Mouse (Mus musculus): ENCODE results near the gene Bpifc. TPM values are rescaled to one million over a fixed set of nuclear protein-coding genes. Genes with fewer than 3 reads are reported as not detected.

Bpifc gene
- polyA plus RNA-seq (2021): 0.03 TPM

DNA sequence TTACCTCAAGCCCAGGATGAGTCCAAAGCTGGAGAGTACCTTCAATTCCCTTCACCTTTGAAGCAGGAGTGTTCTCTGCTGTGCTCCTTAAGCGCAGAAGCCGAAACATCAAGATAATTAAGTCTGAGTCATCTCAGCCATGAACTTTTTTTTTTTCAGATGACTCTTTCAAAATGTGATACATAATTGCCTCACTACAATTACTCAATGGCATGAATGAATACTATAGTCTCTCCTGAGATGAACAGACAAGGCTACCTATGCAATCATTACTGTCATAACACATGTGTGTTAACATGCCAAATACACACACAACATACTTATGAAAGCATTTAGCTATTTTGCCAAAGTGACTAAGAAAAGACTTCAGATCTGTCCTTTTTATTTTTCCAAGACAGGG, at the start of gene Bpifc:
Gene Bpifc, minus strand, starts transcription at position 115 of the 400 bp plus-strand sequence.
- ATAC-seq (no peak), DNase-seq (ENCODE audit: low read depth, low spot score) (no peak)
- TF ChIP-seq CTCF (IDR thresholded peaks at IDR 0.05): no peak
- ChIA-PET CTCF (interaction anchor here (1.0 kb wide), 1 partner anchor 84 kb away, joined by 5 read pairs; the partner anchor contains the start of gene Ascl4), POLR2A (no interaction called here)
- in situ Hi-C loops (cut with MboI; ENCODE audit: low pct_unique_long_range_greater_than_20kb): no loop called here
- H3K27me3 ChIP-seq: no peaks in the 10 kb centered on the region

DNA sequence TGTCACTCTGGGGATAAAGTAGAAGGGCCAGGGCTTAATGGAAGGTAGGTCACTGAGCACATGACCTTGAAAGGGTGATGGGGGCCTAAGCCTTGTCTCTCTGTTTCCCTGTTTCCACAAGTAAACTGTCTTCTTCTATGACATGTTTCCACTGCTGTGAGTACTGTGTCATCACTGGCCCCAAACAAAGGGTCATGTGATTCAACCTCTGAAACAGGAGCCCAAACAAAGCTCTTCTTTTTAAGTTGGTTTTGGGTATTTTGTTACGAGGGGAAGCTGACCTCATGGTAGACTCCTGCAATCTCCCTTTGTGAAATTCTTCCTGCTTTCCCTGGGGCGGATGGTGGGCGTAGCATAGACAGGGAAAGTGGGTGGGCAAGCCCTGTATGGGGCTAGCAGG, 48.6 kb upstream of the Bpifc start:
- no peak for DNase-seq (ENCODE audit: low read depth, low spot score)
- in situ Hi-C loops (cut with MboI; ENCODE audit: low pct_unique_long_range_greater_than_20kb): no loop called here

DNA sequence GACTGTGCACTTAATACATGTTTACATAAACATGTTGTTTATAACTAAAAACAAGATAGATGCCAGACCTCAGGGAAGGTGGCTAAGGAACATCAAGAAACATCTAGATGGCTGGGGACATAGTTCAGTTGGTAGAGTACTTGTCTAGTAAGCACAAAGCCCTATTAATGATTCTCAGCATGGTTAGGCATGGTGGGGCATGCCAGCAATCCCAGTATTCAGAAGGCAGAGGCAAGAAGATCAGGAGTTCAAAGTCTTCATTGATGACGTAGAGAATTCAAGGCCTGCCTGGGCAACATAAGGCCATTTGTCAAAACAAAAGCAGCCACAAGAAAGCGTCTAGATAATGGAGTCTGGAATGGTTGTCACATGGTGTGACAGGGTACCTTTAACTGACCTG, 46.0 kb upstream of the Bpifc start:
- TF ChIP-seq CTCF (IDR thresholded peaks at IDR 0.05): no peak
- ATAC-seq (no peak), DNase-seq (ENCODE audit: low read depth, low spot score) (no peak)
- H3K27me3 ChIP-seq: no peaks in the 10 kb centered on the region
- POLR2A ChIA-PET: no interaction called here
- in situ Hi-C loops (cut with MboI; ENCODE audit: low pct_unique_long_range_greater_than_20kb): loop anchor here (5.0 kb wide), 1 partner anchor 85 kb away; no protein-coding TSS in a partner anchor
- CTCF ChIA-PET: interaction anchor here (1.0 kb wide), 1 partner anchor 35 kb away, joined by 3 read pairs; no protein-coding TSS in a partner anchor

More for the DNA sequence above, 48.6 kb upstream of the Bpifc start:
- TF ChIP-seq CTCF (IDR thresholded peaks at IDR 0.05): no peak
- POLR2A ChIA-PET: no interaction called here
- CTCF ChIA-PET: interaction anchor here (1.0 to 1.4 kb wide), 4 partner anchors 28 to 403 kb away, joined by 3 to 4 read pairs (median 4); partner anchors contain the start of gene Fbxo7
- ATAC-seq: no peak
- no peaks in the 10 kb centered on the region for H3K27me3 ChIP-seq

DNA sequence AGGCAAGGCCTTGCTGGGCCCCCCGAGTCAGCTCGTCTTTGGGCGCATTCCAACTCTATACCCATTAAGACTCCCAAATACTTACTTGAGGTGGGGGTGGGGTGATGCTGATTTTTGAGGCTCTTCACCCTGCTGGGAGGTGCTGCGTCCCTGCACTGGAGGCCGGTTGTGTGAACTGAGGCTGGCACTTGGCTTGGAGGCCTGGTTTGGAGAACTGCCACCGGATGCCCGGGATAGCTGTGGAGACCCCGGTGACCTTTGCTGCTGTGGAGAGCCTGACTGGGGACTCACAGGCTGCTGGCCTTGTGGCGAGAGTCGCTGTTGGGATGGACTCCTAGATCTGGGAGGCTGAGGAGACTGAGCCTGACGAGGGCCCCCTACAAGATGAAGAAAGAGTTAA, 45.6 kb upstream of the Bpifc start:
- DNase-seq (ENCODE audit: low read depth, low spot score): no peak
- no peaks in the 10 kb centered on the region for H3K27me3 ChIP-seq
- no peak for TF ChIP-seq CTCF (IDR thresholded peaks at IDR 0.05)
- POLR2A ChIA-PET: interaction anchor here (0.7 kb wide), 1 partner anchor 15 kb away, joined by 5 read pairs; no protein-coding TSS in a partner anchor
- ATAC-seq: no peak
- CTCF ChIA-PET: no interaction called here
- in situ Hi-C loops (cut with MboI; ENCODE audit: low pct_unique_long_range_greater_than_20kb): loop anchor here (5.0 kb wide), 1 partner anchor 85 kb away; no protein-coding TSS in a partner anchor

DNA sequence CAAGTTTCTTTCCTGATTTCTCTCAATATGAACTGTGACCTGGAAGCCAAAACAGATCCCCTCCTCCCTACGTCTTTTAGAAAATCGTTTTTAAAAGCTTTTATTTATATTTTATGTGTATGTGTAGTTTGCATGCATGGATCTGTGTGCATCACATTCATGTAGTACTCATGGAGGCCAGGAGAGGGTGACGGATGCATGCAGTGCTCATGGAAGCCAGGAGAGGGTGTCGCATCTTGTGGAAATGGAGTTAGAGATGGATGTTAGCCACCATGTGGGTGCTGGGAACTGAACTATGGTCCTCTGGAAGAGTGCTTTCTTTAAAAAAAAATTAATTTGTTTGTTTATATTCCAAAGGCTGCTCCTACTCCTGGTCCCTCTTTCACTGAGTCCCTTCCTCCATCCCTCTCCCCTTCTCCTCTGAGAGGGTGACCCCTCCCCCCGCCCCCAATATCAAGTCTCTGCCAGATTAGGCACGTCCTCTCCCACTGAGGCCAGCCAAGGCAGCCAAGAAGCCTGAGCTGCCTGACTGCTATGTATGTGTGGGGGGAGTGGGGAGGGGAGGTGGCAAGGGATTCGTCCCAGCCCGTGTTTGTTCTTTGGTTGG, 44.7 kb upstream of the Bpifc start:
- no peaks in the 10 kb centered on the region for H3K27me3 ChIP-seq
- ChIA-PET POLR2A (interaction anchor here (0.7 to 1.1 kb wide), 3 partner anchors 14 to 246 kb away, joined by 3 to 5 read pairs (median 3); no protein-coding TSS in a partner anchor), CTCF (interaction anchor here (1.6 kb wide), 1 partner anchor 9 kb away, joined by 5 read pairs; no protein-coding TSS in a partner anchor)
- peak; percentile 55 for TF ChIP-seq CTCF (IDR thresholded peaks at IDR 0.05)
- no peak for ATAC-seq
- in situ Hi-C loops (cut with MboI; ENCODE audit: low pct_unique_long_range_greater_than_20kb): loop anchor here (5.0 kb wide), 1 partner anchor 84 kb away; no protein-coding TSS in a partner anchor
- no peak for DNase-seq (ENCODE audit: low read depth, low spot score)

DNA sequence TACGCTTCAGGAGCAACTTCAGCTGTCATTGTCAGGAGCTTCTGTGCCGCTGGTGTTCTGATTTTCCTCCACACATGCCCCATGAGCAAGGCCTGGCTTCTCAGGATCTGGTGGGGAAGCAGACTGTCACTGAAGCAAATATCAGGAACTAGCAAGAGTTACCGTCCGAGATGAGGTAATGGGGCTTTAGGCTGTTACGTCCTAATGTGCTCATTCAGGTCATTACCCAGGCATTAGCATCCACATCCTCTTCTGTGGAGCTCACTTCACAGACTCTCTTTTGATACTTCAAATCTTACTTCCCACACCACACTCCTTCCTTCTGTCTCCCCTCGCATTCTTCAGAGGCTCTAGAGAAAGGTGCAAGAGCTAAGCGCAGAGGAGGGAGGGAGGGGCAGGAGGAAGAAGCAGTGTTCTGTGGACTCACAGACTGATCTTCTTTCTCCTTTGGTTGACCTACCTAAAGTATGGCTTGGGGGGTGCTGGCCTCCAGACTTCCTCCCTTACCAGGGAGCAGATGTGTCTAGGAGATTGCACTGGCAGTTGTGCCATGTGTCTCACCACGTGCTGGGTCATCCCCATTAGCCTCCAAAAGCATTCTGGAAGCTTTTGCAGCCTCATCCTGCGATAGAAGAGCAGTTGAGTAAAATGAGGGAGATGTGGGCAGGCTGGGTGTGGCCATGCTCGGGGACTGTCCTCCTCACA, 41.3 kb upstream of the Bpifc start:
- ChIA-PET CTCF (interaction anchor here (1.2 to 1.4 kb wide), 2 partner anchors 9 to 31 kb away, joined by 3 to 6 read pairs; partner anchors contain the start of gene Fbxo7), POLR2A (interaction anchor here (0.6 to 1.0 kb wide), 2 partner anchors 15 to 25 kb away, joined by 3 read pairs; no protein-coding TSS in a partner anchor)
- TF ChIP-seq CTCF (IDR thresholded peaks at IDR 0.05): no peak
- no peak for ATAC-seq
- DNase-seq (ENCODE audit: low read depth, low spot score): no peak
- no peaks in the 10 kb centered on the region for H3K27me3 ChIP-seq
- in situ Hi-C loops (cut with MboI; ENCODE audit: low pct_unique_long_range_greater_than_20kb): no loop called here

DNA sequence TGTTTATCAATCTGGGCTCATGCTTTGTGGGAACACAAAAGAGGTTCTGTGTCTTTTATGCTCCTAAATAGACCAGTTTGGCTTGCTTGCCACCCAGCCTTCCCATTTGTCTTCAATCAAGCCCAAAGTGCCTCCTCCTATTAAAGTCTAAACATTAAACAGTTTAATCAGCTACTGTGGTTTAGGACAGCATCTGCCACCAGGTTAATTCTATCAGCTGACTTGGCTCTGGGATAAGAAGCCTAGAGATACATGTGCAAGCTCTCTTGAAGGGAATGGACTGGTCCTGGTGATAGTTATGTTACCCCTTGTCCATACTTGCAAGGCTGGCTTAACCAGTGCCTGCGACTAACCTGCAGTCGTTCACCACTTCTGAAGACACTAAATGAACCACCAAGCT, 38.8 kb upstream of the Bpifc start:
- H3K27me3 ChIP-seq: no peaks in the 10 kb centered on the region
- in situ Hi-C loops (cut with MboI; ENCODE audit: low pct_unique_long_range_greater_than_20kb): no loop called here
- DNase-seq (ENCODE audit: low read depth, low spot score): no peak
- TF ChIP-seq CTCF (IDR thresholded peaks at IDR 0.05): no peak
- CTCF ChIA-PET: interaction anchor here (1.4 to 1.5 kb wide), 2 partner anchors 9 to 28 kb away, joined by 3 to 4 read pairs; no protein-coding TSS in a partner anchor
- no peak for ATAC-seq
- POLR2A ChIA-PET: no interaction called here

DNA sequence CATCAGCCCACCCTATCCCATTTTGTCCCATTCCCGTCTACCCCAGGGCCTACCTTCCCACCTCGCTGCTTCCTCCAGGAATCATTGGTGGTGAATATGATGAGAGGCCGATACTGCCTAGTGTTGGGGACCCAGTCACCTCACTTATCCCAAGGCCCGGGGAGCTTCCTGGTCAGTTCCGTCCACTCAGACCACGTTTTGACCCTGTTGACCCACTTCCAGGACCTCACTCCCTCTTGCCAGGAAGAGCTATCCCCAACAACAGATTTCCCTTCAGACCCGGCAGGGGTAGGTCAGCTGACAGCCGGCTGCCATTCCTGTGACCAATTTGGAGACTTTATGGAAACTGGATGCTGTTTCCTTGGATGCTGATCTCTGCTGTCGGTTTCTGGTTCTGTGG, 36.1 kb upstream of the Bpifc start:
- DNase-seq (ENCODE audit: low read depth, low spot score): no peak
- no peak for TF ChIP-seq CTCF (IDR thresholded peaks at IDR 0.05)
- POLR2A ChIA-PET: no interaction called here
- no peaks in the 10 kb centered on the region for H3K27me3 ChIP-seq
- CTCF ChIA-PET: no interaction called here
- in situ Hi-C loops (cut with MboI; ENCODE audit: low pct_unique_long_range_greater_than_20kb): no loop called here
- ATAC-seq: no peak

DNA sequence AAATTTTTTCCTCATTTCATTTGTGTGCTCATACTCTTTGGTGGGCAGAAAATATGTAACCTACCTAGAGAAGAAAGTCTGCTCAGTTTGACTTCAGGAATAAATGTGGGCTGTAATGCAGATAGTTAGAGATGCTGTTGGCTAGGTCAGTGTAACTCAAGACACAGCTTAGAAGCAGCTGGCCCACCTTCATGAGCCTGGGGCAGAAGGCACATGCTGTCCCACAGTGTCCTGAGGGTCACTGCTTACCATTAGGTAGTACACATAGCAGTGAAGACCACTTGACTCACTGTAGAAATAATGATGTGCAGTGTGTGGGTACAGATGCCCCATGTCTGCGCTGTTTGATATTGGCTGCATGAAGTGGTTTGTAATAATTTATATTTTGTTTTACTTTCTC, 34.7 kb upstream of the Bpifc start:
- in situ Hi-C loops (cut with MboI; ENCODE audit: low pct_unique_long_range_greater_than_20kb): no loop called here
- ChIA-PET CTCF (interaction anchor here (2.3 kb wide), 1 partner anchor 24 kb away, joined by 9 read pairs; the partner anchor contains the start of gene Fbxo7), POLR2A (interaction anchor here (0.6 kb wide), 1 partner anchor 935 kb away, joined by 4 read pairs; no protein-coding TSS in a partner anchor)
- H3K27me3 ChIP-seq: no peaks in the 10 kb centered on the region
- DNase-seq (ENCODE audit: low read depth, low spot score) (no peak), ATAC-seq (no peak)
- TF ChIP-seq CTCF (IDR thresholded peaks at IDR 0.05): no peak

DNA sequence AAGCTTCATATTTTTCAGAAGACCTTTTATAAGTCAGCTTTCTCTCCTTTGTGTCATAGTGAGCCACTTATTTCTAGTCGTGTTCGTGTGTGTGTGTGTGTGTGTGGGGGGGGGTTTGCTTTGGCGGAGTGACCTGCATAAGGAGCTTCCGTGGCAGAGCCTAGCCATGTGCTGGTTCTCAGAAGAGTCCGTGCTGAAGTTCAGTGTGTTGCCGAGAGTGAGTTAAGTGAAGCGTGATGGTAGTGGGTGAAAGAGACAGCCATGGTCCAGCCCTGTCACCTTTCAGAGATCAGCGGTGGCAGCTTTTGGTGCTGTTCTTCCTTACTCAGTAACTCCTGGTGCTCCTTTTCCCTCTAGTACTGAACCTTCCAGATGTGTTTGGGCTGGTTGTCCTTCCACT, 32.4 kb upstream of the Bpifc start:
- POLR2A ChIA-PET: no interaction called here
- DNase-seq (ENCODE audit: low read depth, low spot score): no peak
- ATAC-seq: no peak
- no peaks in the 10 kb centered on the region for H3K27me3 ChIP-seq
- CTCF ChIA-PET: interaction anchor here (0.9 kb wide), 1 partner anchor 22 kb away, joined by 3 read pairs; the partner anchor contains the start of gene Fbxo7
- TF ChIP-seq CTCF (IDR thresholded peaks at IDR 0.05): no peak
- in situ Hi-C loops (cut with MboI; ENCODE audit: low pct_unique_long_range_greater_than_20kb): no loop called here
